Mouse (Mus musculus): ENCODE measurements at regions not wholly inside any gene's neighbourhood (a gene's known extent, or its start where the extent isn't known, plus 50 kb on each side); places are given as distances from the start of the nearest gene placed in this dataset.

GRCm38 (mm10) chrX:134890583-134890982, 74.0 kb downstream of the Nxf2 start:
- ATAC-seq (replicated peaks in 1 of 2; ENCODE audit: insufficient read depth in 1 of 2, low FRiP score in 2 of 2, low TSS enrichment in 1 of 2, low read depth in 1 of 2, poor library complexity in 2 of 2, severe bottlenecking in 2 of 2) = no peak

- ATAC-seq (replicated peaks in 1 of 2; ENCODE audit: insufficient read depth in 1 of 2, low FRiP score in 2 of 2, low TSS enrichment in 1 of 2, low read depth in 1 of 2, poor library complexity in 2 of 2, severe bottlenecking in 2 of 2) = no peak
Measured at GRCm38 (mm10) chrX:134889634-134890033, 74.9 kb downstream of the Nxf2 start.

- no peak for ATAC-seq (replicated peaks in 1 of 2; ENCODE audit: insufficient read depth in 1 of 2, low FRiP score in 2 of 2, low TSS enrichment in 1 of 2, low read depth in 1 of 2, poor library complexity in 2 of 2, severe bottlenecking in 2 of 2)
Measured at GRCm38 (mm10) chrX:134882334-134882733, 73.3 kb upstream of the Armcx2 start.

- 0 out of 4 replicates have a peak, but pooled peaks of 1 of the 2 experiments have one; percentile 42 for ATAC-seq (replicated peaks in 1 of 2; ENCODE audit: insufficient read depth in 1 of 2, low FRiP score in 2 of 2, low TSS enrichment in 1 of 2, low read depth in 1 of 2, poor library complexity in 2 of 2, severe bottlenecking in 2 of 2)
Measured at GRCm38 (mm10) chrX:134879877-134880276, 70.9 kb upstream of the Armcx2 start.

- ATAC-seq (replicated peaks in 1 of 2; ENCODE audit: insufficient read depth in 1 of 2, low FRiP score in 2 of 2, low TSS enrichment in 1 of 2, low read depth in 1 of 2, poor library complexity in 2 of 2, severe bottlenecking in 2 of 2) = no peak
Measured at GRCm38 (mm10) chrX:134878870-134879269, 69.8 kb upstream of the Armcx2 start.

- ATAC-seq (replicated peaks in 1 of 2; ENCODE audit: insufficient read depth in 1 of 2, low FRiP score in 2 of 2, low TSS enrichment in 1 of 2, low read depth in 1 of 2, poor library complexity in 2 of 2, severe bottlenecking in 2 of 2) = no peak
Measured at GRCm38 (mm10) chrX:134874696-134875095, 65.7 kb upstream of the Armcx2 start.

GRCm38 (mm10) chrX:134873651-134874050, 64.6 kb upstream of the Armcx2 start:
- no peak for ATAC-seq (replicated peaks in 1 of 2; ENCODE audit: insufficient read depth in 1 of 2, low FRiP score in 2 of 2, low TSS enrichment in 1 of 2, low read depth in 1 of 2, poor library complexity in 2 of 2, severe bottlenecking in 2 of 2)

- ATAC-seq (replicated peaks in 1 of 2; ENCODE audit: insufficient read depth in 1 of 2, low FRiP score in 2 of 2, low TSS enrichment in 1 of 2, low read depth in 1 of 2, poor library complexity in 2 of 2, severe bottlenecking in 2 of 2) = no peak
Measured at GRCm38 (mm10) chrX:134861641-134862040, 52.6 kb upstream of the Armcx2 start.
